Mouse (Mus musculus) common myeloid progenitor, adult 5-6 weeks (primary cell): ENCODE measurements around the gene Six3. TPM values are rescaled to one million over a fixed set of nuclear protein-coding genes. Genes with fewer than 3 reads are reported as not detected.
A peak's percentile ranks its signal among the peaks of the same experiment; 100 is the strongest.

ENCODE experiments used
- ATAC-seq: replicated peaks from 2 replicates; pipeline ENCODE4 v1.8.0; 2016; ENCODE audit warnings: low read depth, mild to moderate bottlenecking, moderate TSS enrichment, inconsistent platforms; ENCODE audit not compliant: poor library complexity, severe bottlenecking
- total RNA-seq: library from RNA; stranded (forward); fragments of 200-1000, 187-1606 nt; gene quantifications from 2 replicates; pipeline ENCODE4 v1.2.3, GENCODE M21; 2017

Six3 gene
- total RNA-seq, 1 experiment from 2014 or later, result not detected

DNA sequence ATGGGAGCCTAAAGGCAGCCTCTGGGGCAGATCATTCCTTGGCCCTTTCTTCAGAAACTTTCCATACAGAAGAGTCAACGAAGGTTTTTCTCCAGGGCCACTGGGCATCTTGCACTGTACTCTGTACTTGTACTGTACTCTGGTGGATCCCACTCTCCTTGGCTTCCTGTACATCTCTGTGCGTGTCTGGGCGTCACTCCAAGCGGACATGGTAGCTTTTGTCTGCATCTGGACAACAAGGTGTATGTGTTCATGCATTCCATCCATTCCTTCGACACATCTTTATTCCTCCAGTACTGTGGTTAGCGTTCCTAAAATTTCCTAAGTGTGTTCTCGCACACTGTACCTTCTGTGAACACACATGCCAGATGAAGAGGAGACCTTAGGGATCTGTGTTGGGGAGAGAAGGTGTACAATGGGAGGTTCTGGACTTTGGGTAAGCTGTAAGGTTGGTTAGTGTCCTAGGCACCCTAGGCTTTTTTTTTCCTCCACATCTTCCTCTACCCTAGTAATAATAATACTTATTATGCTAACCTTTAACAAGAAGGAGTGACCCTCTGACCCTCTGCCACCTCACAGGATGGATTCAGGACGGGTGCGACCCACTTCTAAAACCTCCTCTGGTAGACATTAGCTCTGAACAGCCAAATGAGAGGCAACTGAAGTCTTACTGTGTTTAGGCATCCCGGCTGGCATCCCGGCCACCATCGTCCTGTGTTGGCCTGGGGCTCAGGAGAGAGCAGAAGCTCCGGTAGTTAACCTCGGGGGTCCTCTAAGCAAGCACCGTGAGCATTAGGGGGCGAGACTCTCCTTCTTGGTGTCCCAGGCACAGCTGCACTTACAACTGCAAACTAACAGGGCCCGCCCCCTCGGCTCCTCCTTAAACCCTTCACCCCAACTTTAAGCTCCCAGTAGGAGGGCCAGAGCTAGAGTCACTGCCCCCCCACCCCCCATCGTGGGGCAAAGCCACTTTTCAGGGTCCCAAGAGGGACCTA lies 1.6 kb upstream of the Six3 start:
- no peak for ATAC-seq

DNA sequence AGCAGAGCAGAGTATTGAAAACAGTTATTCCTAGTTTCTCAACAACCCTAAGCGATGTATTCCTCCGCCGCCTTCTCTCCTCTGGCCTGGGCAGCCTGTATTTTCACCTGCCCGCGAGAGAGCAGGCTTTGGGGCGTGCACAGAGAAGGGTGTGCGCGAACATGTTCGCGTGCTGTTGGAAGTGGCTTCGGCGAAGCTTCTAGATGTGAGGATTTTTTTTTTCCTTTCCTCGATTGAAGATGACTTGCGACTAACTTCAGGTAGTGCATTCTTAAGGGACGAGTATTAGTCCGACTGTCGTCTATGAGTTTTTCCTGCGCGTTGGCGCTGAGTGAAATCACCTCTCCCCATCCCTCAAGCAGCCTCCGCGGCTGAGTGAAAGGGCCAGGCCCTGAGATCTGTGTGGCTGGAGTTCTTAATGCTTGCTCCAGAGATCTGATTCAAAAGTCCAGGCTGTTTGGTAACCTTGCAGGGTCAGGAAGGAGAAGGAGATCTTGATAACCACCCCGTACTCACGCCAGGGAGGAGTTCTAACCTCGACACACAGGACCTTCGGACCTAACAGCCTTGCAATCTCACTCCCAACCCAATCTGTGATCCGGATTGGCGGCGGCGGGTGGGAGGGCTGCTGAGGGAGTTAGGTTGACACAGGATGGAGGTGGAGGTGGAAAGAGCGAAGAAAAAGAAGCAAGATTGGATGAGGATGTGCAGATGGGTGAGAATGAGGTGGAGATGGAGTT lies 712 bp upstream of the Six3 start:
- no peak for ATAC-seq

DNA sequence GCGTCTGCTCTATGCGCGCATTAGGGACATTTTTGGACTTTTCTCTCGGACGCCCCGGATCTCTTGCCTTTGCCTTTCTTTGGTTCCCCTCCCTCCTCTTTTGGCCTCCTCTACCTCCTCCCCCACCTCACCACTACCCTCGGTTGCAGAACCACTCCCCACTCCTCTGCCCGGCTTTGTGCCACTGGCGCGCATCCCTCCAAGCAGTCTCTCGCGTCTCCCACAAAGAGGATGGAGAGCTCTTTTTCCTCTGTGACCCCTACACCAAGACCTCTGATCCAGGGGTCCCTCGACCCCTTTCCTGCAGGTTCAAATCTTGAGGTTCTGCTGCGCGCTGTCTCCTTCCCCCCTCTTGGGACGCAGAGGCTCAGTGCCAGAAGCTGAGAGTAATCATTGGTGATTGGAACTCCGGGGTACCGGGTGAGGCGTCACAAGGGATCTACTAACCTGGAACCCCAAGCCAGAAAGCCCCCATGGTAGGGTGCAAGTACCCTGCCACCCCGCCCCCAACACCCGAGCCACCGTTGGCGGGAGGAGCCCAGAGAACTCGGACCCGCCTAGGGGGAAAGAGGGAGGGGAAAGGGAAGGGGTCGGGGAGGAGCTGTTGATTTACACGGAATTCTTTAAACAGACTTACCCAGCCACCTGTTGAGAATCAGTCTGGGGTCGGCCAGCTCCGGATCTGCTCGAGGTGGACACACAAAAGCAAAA lies 758 bp downstream of the Six3 start:
- ATAC-seq, result no peak

DNA sequence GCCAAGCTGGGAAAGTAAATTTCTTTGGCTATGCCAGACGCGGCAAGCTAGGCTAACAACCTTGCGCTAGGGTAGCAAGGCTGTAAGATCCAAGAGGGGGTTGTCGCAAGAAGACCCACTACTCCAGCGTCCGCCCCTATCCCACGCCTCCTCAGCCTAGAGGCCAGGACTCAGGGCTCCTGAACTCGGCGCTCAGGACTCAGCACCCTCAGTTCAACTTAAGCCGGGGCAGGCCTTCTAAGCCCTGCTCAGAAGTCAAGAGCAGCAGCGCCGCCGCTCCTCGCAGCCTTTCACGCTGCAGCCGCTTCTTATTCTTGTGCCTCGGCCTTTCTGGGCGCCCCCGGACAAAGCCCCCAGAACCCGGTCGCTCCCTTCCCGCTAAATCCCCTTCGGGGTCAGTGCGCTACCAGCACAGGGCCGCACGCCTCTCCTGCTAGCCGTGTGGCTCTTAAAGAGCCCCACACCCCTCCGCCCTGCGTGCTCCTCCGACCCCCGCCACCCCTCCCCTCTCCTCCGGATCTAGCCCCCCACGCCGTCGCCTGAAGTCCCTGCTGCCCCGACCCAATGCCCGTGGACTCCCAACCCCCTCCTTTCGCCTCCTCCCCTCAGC lies 1.4 kb downstream of the Six3 start:
- no peak for ATAC-seq

DNA sequence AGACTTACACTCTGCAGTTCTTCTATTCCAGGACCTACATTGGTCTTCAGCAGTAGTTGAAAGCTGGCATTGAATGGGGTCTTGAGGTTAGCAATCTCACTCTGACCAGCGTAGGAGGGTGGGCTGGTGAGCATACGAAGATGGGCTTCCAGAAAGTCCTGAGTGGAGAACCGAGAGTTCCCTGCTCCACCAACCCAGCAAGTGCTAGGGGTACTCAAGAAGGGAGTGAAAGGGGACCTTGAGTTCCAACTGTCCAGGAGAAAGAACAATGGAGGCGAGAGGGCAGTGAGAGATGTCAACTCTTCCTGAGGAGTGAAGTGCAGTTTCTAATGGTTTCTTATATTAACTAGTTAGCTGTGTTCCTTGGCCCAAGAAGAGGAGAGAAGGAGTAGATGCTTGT lies 2.2 kb downstream of the Six3 start:
- ATAC-seq, result no peak

DNA sequence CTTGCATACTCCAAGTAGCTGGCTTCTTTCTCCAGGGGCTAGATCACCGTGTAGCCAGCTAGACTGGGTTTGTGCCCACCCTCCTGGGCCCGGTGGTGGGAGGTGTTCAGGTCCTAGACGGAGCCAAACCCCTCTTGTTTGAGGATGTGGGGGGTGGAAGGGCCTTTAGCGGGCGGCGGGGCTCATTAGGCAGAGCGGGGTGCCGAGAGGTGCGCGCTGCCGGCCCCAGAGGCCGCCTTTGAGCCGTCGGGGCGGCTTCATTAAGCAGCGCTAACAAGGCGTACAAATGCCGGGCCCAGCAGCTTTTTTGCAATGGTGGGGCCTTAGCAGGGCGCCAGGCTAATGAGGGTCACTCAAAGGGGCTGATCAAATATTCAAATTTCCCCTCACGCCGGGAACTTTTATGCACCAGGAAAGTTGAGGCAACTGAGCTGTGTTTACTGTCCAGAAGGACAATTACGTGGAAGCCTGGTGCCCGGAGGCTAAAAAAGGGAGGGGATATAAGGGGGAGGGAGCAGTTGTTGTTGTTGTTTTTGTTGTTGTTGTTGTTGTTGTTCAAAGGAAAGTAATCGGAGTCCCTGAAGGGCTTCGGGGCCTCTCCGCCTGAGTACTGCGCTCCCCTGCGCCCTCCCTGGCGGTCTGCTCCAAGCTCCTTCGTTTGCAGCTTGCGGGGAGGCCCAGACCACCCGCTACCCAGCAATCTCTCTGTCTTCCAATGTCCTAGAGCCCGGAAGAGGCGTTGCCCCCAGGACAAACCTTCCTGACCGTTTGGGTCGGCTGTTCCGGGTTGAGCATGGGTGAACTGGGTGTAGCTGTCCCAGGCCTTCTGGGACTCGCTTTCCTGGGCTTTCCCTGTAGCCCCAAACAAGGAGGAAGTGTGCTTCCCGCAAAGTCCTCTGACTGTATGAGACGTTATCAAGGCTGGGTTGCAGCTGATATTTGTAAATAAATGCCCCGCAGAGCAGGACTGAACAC lies 3.4 kb downstream of the Six3 start:
- ATAC-seq, result no peak

DNA sequence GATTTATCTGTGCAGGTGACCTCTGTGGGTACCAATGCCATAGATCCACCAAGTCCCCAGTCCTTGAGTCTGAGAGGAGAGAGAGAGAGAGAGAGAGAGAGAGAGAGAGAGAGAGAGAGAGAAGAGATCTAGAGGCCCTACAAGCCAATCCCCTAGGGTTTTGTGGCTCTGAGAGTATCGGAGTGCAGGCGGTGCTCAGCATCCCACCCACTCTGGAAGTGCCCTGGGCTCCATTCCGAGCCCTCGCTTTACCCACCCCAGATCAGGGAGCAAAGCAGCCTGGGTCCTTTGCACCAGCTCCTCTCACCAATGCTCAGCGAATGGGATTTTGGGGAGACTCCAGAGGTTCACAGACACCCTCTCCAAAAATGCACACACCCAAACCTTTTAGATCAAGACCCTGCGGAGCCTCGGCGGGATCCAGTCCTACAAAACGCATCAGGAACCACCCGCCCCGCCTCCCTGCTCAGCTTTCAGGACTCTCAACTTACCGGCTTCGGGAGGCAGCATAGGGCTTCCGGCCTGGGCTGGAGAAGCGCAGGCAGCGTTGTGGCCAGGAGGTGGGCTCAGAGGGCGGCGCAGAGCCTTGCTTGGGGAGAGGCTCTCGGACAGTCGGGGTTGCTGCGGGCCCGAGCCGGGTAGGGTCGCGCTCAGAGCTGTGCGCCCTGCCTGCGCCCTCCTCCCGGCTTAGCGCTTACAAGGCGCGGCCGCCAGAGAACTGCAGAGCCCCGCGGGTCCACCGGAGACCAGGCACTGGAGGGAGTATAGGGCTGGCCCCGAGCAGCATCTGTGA lies 4.4 kb downstream of the Six3 start:
- ATAC-seq, result no peak; the same call in 1 of the 2 replicates

DNA sequence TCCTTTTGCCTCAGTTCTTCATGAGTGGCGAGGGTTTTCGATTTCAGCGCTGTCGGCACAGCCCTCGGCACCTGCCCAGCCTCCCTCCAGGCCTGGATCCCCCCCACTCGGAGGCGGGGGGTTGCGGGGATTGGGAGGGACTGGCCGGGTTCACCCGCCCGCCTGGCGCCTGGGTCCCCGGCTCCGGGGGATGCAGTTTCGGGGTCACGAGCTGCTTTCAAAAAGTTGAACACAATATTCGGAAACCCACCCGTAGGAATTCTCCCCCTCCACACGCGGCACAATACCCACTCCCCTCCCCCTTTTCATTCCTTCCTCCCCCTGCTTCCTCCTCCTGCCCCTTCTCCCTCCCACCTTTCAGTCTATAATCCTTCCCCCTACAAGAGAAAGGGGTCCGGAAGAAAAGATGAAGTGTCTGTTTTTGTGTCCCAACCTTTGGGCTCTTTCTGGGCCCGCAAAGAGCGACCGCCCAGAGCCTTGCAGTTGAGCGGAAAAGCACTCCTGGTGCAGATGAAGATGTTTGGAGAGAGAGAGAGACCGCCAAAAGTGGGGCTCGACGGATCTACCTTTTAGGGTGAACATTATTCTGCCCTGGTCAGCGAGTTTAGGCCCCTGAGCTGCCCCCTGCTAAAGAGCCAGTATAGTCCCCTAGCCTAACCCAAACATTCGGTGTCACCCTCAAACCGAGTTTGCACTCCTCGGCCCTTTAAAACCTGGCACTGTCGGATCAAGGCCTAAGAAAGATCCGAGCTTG lies 5.1 kb downstream of the Six3 start:
- no peak for ATAC-seq

DNA sequence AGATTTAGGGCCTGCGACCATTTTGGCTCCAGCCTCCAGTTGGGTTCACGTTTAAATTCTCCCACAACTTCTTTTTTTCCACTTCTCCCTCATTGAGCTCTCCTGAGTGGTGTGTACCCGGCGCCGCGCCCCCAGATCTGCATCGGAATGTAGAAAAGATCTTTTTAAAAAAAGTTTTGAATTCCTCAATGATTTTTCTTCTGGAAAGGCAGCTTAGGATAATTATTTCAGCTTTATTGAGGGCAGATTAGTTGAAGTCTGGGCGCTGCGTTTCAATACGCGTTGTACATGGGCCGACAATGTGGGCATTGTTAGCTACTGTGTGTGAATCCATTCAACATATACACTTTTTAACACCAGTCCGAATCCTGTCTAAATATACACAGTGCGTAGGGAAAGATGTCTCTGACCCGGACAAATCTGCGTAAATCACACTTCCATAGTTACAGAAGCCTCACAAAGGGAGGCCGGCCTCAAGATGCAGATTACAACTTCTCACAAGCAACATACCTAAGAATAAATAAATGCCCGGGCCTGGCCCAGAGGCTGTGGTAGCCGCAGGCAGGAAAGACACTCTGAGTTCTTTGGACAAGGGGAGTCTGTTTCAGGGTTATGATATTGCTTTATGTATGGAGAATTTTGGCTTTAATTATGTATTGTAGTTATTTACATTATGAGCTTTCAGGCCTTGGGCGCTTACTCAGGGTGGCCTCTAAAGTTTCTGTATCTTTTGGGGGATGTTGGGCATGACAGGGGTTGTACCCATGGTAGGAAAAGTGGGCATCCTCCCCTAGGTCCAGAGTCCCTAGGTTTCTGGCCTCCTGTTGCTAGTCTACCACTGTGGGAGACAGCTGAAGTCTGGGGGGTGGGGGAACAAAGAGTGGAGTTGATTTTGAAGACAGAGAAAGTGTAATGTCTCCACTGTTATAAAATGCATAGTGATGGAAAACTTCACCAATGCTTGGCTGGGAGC lies 6.0 kb downstream of the Six3 start:
- ATAC-seq, result no peak

DNA sequence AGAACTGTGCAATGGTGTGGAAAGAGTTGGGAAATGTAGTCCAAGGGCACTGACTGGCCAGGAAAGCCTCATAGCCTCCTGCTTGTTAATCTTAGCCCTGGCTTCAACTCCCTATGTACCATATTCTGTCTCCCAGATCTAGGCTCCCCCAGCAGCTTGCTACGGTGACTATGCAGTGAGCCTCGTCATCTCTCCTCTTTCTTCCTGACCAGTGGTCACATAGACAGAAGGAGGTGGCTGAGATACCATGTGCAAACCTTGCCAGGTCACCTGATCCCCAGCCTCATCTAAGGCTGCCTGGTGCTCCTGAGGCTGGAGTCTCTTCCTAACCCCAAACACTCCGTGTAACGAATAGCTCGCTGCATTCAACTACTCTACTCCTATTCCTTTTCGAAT lies 6.7 kb downstream of the Six3 start:
- no peak for ATAC-seq

DNA sequence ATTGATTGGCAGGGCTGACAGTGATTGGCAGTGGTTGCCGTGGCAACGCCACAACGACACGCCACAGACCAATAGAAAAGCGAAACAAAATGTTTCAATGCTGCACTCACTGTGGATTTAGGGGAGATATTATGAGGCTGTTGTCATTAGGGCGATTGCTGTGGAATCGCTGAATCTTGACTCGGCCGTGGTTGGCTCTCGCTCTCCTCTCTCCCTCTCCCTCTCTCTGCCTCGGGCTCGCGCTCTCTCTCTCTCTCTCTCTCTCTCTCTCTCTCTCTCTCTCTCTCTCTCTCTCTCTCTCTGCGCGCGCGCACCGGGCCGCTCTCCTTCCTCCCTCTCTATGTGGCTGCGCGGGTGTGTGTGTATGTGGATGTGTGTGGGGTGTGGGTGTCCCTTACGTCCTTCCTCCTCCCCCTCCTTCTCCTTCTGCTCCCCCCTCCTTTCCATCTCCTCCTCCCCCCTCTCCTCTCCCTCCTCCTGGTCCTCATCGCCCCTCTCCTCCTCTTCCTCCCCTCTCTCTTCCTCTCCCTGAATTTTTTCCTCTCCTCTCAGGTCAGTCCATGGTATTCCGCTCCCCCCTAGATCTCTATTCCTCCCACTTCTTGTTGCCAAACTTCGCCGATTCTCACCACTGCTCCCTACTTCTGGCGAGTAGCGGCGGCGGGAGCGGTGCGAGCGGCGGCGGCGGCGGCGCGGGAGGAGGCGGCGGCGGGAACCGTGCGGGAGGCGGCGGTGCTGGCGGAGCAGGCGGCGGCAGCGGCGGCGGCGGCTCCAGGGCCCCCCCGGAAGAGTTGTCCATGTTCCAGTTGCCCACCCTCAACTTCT lies 7.5 kb downstream of the Six3 start:
- ATAC-seq, result no peak

DNA sequence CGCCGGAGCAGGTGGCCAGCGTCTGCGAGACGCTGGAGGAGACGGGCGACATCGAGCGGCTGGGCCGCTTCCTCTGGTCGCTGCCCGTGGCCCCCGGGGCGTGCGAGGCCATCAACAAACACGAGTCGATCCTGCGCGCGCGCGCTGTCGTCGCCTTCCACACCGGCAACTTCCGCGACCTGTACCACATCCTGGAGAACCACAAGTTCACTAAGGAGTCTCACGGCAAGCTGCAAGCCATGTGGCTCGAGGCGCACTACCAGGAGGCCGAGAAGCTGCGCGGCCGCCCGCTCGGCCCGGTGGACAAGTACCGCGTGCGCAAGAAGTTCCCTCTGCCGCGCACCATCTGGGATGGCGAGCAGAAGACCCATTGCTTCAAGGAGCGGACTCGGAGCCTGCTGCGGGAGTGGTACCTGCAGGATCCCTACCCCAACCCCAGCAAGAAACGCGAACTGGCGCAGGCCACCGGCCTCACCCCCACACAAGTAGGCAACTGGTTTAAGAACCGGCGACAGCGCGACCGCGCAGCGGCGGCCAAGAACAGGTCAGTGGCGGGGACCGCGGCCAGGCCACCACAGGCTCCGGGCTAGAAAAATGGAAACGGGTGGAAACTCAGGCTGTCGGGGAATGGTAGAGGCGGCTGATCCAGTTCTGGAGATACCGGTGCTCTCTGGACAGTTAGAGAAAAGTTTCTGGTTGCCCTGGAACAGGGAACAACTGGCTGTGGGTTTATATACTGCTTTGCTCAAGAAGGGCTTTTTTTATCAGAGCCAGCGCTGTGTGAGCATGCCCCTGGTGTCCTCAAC lies 8.3 kb downstream of the Six3 start:
- ATAC-seq, result 0 out of 2 replicates have a peak, but pooled peaks have one; percentile 5

DNA sequence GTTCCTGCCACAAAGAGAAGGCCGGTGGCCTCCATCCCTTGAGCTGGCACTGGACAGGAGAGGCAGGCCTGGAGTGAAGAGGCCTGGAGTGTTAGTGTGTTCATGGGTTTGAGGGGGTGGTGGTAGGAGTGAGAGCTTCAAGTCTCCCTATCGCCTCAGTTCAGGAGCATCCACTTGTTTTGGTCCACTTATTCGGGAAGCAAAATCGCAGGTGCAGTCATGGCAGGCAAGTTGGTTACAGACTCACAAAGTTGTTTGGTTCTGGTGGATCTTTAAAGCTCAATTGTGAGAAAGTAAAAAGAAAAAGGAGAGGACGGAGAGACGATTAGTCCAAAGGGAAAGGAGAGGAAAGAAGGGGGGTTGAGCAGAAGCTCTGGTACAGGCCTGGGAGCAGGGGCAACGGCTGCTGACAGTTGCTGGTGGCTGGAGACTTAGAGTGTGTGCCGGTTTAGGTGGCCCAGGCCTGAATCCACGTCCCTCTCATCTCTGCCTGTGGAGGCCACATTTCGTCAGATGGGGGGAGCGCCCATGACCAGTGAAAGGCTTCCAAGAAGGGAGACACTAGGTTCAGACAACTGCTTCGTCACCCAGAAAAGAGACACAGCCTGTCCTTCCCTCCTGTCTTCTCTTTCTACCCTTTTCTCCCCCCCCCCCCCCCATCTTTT lies 9.2 kb downstream of the Six3 start:
- no peak for ATAC-seq
